Mouse (Mus musculus): ENCODE results near the gene Crlf2.
A peak's percentile ranks its signal among the peaks of the same experiment; 100 is the strongest.

Crlf2 gene

GRCm38 (mm10) chr5:109558404-109559160 lies at the start of gene Crlf2:
TSS of gene Crlf2 (minus strand) at chr5:109558993.
- DNase-seq: peak; percentile 95 to 98

- peak in 1 of 2 experiments; percentile 3 for DNase-seq
Measured at GRCm38 (mm10) chr5:109602585-109602984, 43.8 kb upstream of the Crlf2 start.

- DNase-seq: peak; percentile 3 to 4
Measured at GRCm38 (mm10) chr5:109601080-109601479, 42.3 kb upstream of the Crlf2 start.

- DNase-seq: no peak
Measured at GRCm38 (mm10) chr5:109598876-109599275, 40.1 kb upstream of the Crlf2 start.

GRCm38 (mm10) chr5:109596647-109597046 lies 37.9 kb upstream of the Crlf2 start:
- peak in 1 of 2 experiments; percentile 3 for DNase-seq

GRCm38 (mm10) chr5:109562829-109563228 lies 4.0 kb upstream of the Crlf2 start:
- no peak for DNase-seq

- DNase-seq: peak in 1 of 2 experiments; percentile 19
Measured at GRCm38 (mm10) chr5:109559191-109559590, 398 bp upstream of the Crlf2 start.

GRCm38 (mm10) chr5:109558123-109558403 lies 730 bp downstream of the Crlf2 start:
- no peak for DNase-seq

GRCm38 (mm10) chr5:109557321-109558122 lies 1.3 kb downstream of the Crlf2 start:
- DNase-seq: peak; percentile 99 to 100

- DNase-seq: peak; percentile 95 to 96
Measured at GRCm38 (mm10) chr5:109556591-109557320, 2.0 kb downstream of the Crlf2 start.

- DNase-seq: peak; percentile 41 to 68
Measured at GRCm38 (mm10) chr5:109555676-109556571, 2.9 kb downstream of the Crlf2 start.

- peak; percentile 42 to 46 for DNase-seq
Measured at GRCm38 (mm10) chr5:109555236-109555675, 3.5 kb downstream of the Crlf2 start.

GRCm38 (mm10) chr5:109554091-109555050 lies 4.4 kb downstream of the Crlf2 start:
- peak; percentile 35 to 46 for DNase-seq

GRCm38 (mm10) chr5:109553160-109553930 lies 5.4 kb downstream of the Crlf2 start:
- peak; percentile 26 to 31 for DNase-seq

GRCm38 (mm10) chr5:109552541-109552940 lies 6.3 kb downstream of the Crlf2 start:
- peak; percentile 13 to 16 for DNase-seq

GRCm38 (mm10) chr5:109552116-109552515 lies 6.7 kb downstream of the Crlf2 start:
- DNase-seq: peak; percentile 5

GRCm38 (mm10) chr5:109551041-109551765 lies 7.6 kb downstream of the Crlf2 start:
- DNase-seq: peak; percentile 8 to 20

- peak in 1 of 2 experiments; percentile 2 for DNase-seq
Measured at GRCm38 (mm10) chr5:109550225-109550935, 8.4 kb downstream of the Crlf2 start.

GRCm38 (mm10) chr5:109548712-109549111 lies 10.1 kb downstream of the Crlf2 start:
- peak; percentile 13 to 15 for DNase-seq
